Mouse (Mus musculus) midbrain, embryonic 16.5 days (tissue): ENCODE measurements around the gene Alg11. TPM values are rescaled to one million over a fixed set of nuclear protein-coding genes. Genes with fewer than 3 reads are reported as not detected.

ENCODE experiments used
- ATAC-seq: fragments of 200-750 bp; cut with Nextera tagmentation; 2 replicates; pipeline ENCODE4 v1.8.0; 2017; ENCODE audit warnings: moderate TSS enrichment
- H3K27ac ChIP-seq: fragments of 300-500 bp; sonication (generic); 2 replicates; pipeline ENCODE4 v1.5.1; 2014; ENCODE audit warnings: mild to moderate bottlenecking, low read length, mixed read lengths
- H3K27me3 ChIP-seq: fragments of 300-500 bp; sonication (generic); 2 replicates; pipeline ENCODE4 v1.6.1; 2014; ENCODE audit warnings: low read depth, low read length, mixed read lengths; ENCODE audit not compliant: control insufficient read depth, insufficient read depth
- H3K36me3 ChIP-seq: fragments of 300-500 bp; sonication (generic); 2 replicates; pipeline ENCODE4 v1.6.1; 2014; ENCODE audit warnings: mild to moderate bottlenecking, low read length, moderate library complexity, mixed read lengths; ENCODE audit not compliant: control insufficient read depth, insufficient read depth
- H3K4me1 ChIP-seq: fragments of 300-500 bp; sonication (generic); 2 replicates; pipeline ENCODE4 v1.6.1; 2014; ENCODE audit warnings: mild to moderate bottlenecking, low read length, mixed read lengths; ENCODE audit not compliant: control insufficient read depth, insufficient read depth
- H3K4me2 ChIP-seq: fragments of 300-500 bp; sonication (generic); 2 replicates; pipeline ENCODE4 v1.6.1; 2014; ENCODE audit warnings: mild to moderate bottlenecking, low read length, mixed read lengths
- H3K4me3 ChIP-seq: fragments of 300-500 bp; sonication (generic); 2 replicates; pipeline ENCODE4 v1.5.1; 2014; ENCODE audit warnings: low read depth, mild to moderate bottlenecking, low read length, moderate library complexity, mixed read lengths
- H3K9ac ChIP-seq: fragments of 300-500 bp; sonication (generic); 2 replicates; pipeline ENCODE4 v1.6.1; 2014; ENCODE audit warnings: low read depth, low read length, mixed read lengths
- H3K9me3 ChIP-seq: fragments of 300-500 bp; sonication (generic); replicated peaks from 2 replicates; pipeline ENCODE4 v1.6.1; 2014; ENCODE audit warnings: mild to moderate bottlenecking, low read length, mixed read lengths; ENCODE audit not compliant: control insufficient read depth, poor library complexity, severe bottlenecking
- WGBS: fragments of 180-500 bp; shearing (Covaris S2); extraction: QIAGEN DNeasy Blood & Tissue Kit; methylation state at CpG from one replicate; pipeline ENCODE4 v1.1.7; 2014; 5-methylcytosine and 5-hydroxymethylcytosine counted together
- polyA plus RNA-seq: library from polyadenylated mRNA; unstranded; fragments of >200 nt; fragmentation: Nextera tagmentation; extraction: Ambion mirVana; gene quantifications from 2 replicates; pipeline ENCODE4 v1.2.1, GENCODE M21; 2015

Alg11 gene
- polyA plus RNA-seq, 1 experiment from 2014 or later: 49.6 TPM

DNA sequence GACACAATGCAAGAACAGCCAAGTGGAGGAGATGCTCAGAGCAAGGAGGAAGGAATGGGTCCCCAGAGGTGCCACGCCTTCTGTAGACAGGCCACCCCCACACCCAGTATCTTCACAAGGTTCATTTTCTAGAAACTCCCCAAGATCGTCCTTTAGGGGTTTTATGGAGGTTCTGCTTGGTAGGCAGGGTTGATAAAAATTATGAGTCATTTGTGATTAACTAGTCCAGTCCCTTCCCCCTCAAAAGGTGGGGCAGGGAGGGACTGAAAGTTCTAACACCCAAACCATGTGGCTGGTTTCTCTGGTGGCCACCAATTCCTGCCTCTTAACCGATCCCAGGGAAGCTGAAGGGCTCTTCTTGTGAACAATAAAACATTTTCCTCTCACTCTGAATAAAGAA, 3.7 kb upstream of the Alg11 start:
- 78% methylated on average over 3 of the region's 3 CpGs for WGBS
- Histone ChIP-seq H3K9me3 (no peaks in the 10 kb centered on the region), H3K9ac (no peak overlapping the region), H3K4me3 (no peak overlapping the region), H3K27ac (no peak overlapping the region), H3K4me2 (no peak overlapping the region), H3K27me3 (0 out of 2 replicates have a peak, but pooled peaks cover 2% of the 10 kb centered on the region), H3K36me3 (no peaks in the 10 kb centered on the region), H3K4me1 (peaks cover 7% of the 10 kb centered on the region)
- no peak for ATAC-seq

DNA sequence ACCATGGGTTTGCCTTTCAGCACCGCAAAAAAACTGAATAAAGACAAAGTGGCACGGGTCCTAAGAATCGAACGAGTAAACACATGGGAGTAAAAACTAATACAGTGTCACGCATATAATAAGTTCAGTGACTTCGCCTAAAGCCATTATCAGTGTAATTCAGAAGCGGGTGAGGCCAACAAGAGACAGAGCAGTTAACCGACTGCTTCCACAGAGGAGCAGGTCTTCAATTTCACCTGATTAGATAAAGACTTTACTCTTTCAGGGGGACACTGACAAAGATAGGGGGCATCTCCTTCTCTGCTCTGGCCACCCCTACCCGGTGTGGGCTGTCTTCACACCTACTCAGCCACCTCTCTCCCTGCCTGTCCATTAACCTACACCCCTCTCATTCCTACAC, 2.2 kb upstream of the Alg11 start:
- Histone ChIP-seq H3K27ac (no peak overlapping the region), H3K4me2 (no peak overlapping the region), H3K9me3 (no peaks in the 10 kb centered on the region), H3K27me3 (0 out of 2 replicates have a peak, but pooled peaks cover 2% of the 10 kb centered on the region), H3K36me3 (no peaks in the 10 kb centered on the region), H3K4me1 (peaks cover 7% of the 10 kb centered on the region), H3K9ac (no peak overlapping the region), H3K4me3 (no peak overlapping the region)
- 83% methylated on average over 9 of the region's 9 CpGs for WGBS
- no peak for ATAC-seq

DNA sequence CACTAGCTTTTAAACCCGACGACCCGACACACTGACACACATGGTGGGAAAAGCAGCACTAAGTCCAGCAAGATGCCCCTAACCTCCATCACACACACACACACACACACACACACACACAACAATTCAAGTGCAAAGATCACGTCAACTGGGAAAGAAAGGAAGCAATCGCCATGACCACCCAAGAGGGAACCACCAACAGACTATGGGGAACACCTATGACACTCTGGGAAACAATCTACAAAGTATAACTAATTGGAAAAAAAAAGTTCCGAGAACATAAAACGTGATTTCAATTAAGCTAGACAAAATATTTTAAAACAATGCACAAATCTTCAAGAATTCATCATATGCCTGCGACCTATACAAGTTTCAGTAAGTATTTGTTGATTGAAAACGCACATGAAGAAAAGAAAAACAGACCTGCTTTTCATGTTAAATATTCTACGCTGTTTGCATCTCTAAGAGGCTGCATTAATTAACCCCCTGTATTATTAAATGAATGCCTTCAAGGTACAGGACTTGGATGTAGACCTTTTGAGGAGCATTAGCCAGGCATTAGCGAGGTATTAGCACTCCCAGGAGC, 1.3 kb upstream of the Alg11 start:
- peak overlapping the region; percentile 93 for H3K4me2 ChIP-seq
- H3K27me3 ChIP-seq: 0 out of 2 replicates have a peak, but pooled peaks cover 2% of the 10 kb centered on the region
- no peaks in the 10 kb centered on the region for H3K9me3 ChIP-seq
- H3K36me3 ChIP-seq: 0 out of 2 replicates have a peak, but pooled peaks cover 4% of the 10 kb centered on the region
- H3K27ac ChIP-seq: no peak overlapping the region
- peak overlapping the region; percentile 81 for H3K4me3 ChIP-seq
- peaks cover 7% of the 10 kb centered on the region for H3K4me1 ChIP-seq
- 36% methylated on average over 11 of the region's 11 CpGs for WGBS
- peak overlapping the region; percentile 80 for H3K9ac ChIP-seq
- no peak for ATAC-seq

DNA sequence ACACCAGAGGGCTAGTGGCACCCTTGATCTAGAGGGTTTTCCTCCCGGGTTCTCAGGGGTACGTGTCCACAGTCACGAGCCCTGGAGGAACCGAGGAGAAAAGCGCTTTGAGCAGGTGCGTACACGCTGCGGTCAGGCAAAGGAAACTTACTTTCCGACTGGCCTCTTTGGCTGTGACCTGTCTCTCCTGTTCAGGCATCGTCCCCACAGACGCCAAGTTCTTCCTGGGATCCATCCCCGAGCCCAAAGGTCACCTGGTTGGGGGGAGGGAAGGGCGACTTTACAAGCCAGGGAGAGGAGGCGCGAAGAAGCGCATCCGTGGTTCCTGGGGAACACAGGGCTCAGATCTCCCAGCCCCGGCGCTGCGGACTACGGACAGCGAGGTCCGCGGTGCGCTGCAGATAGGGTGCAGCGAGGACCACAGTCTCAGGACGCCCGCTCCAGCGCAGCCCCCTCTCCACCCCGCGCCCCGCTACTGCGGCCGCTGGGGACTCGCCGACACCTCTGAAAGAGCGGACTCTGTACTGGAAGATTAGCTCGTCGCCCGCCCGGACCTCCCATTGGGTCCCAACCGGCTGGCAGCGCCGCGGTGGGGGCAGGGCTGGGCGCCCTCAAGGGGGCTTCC, 588 bp upstream of the Alg11 start, which contains the start of gene Atp7b:
Atp7b (minus strand) TSS at position 485 of the 625 bp plus-strand sequence.
- ATAC-seq: peak; percentile 95
- WGBS: under 1% methylated on average over 44 of the region's 46 CpGs
- Histone ChIP-seq H3K9me3 (no peaks in the 10 kb centered on the region), H3K4me1 (peaks cover 7% of the 10 kb centered on the region), H3K4me3 (peak within 1 kb of the TSS; percentile 81), H3K9ac (peak within 1 kb of the TSS; percentile 80), H3K4me2 (peak within 1 kb of the TSS; percentile 93), H3K27ac (peak within 1 kb of the TSS; percentile 58; the same call in 1 of the 2 replicates), H3K36me3 (peaks cover 5% of the 10 kb centered on the region; the same call in 1 of the 2 replicates), H3K27me3 (0 out of 2 replicates have a peak, but pooled peaks cover 2% of the 10 kb centered on the region)

DNA sequence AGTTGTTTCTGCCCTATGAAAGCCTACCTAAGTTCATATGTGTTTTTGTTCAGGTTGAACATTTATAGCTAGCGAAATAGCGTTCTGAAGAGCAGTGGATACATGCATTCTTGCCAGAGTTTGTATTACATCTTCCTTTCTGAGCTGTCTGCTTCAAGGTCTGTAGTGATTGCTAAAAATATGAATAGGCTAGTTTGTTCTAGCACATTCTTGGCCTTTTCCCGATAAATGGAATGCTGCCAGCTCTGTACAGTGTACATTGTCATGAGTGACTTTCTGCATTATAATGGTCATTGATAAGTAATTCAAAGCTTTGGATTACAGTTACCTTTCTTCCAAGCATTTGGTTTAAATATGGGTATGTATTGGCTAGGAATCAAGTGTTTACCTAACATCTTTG, 605 bp downstream of the Alg11 start:
- ATAC-seq: no peak
- Histone ChIP-seq H3K9me3 (no peaks in the 10 kb centered on the region), H3K4me2 (peak overlapping the region; percentile 93), H3K27me3 (0 out of 2 replicates have a peak, but pooled peaks cover 2% of the 10 kb centered on the region), H3K36me3 (peaks cover 17% of the 10 kb centered on the region), H3K27ac (no peak overlapping the region), H3K9ac (peak overlapping the region; percentile 32; the same call in 1 of the 2 replicates), H3K4me3 (peak overlapping the region; percentile 81), H3K4me1 (peaks cover 7% of the 10 kb centered on the region)
- 6% methylated on average over 3 of the region's 3 CpGs for WGBS

DNA sequence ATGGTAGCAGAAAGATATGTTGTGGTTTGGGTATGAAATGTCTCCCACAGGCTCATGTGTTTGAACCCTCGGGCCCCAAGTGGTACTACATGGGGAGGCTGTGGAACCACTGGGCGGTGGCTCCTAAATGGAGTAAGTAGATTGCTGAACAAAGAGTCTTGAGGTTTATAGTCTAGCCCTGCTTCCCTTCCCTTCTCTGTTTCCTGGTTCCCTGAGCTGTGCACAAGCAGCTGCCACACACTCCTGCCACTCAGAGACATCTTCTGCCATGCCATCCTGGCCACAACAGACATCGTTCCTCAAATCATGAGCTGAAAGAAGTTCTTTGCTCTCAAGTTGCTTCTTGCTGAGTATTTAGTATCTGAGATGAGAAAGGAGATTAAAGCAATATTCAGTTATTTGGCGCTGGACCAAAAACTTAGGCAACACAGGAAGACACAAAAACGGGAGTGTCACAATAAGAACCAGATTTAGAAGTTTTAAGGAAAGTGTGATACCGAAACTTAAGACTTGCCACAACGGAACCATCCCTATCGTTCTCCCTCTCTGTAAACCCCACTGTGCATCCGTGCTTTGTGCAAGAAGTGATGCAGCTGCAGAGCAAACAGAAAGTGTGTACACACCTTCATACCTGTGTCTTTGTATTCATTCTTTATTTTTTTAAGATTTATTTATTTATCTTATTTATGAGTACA, 18.9 kb downstream of the Alg11 start:
- ATAC-seq: no peak
- Histone ChIP-seq H3K27me3 (no peaks in the 10 kb centered on the region), H3K4me3 (no peak overlapping the region), H3K4me1 (no peaks in the 10 kb centered on the region), H3K27ac (no peak overlapping the region), H3K4me2 (no peak overlapping the region), H3K36me3 (no peaks in the 10 kb centered on the region), H3K9ac (no peak overlapping the region), H3K9me3 (no peaks in the 10 kb centered on the region)
- WGBS: 86% methylated on average over 9 of the region's 9 CpGs

DNA sequence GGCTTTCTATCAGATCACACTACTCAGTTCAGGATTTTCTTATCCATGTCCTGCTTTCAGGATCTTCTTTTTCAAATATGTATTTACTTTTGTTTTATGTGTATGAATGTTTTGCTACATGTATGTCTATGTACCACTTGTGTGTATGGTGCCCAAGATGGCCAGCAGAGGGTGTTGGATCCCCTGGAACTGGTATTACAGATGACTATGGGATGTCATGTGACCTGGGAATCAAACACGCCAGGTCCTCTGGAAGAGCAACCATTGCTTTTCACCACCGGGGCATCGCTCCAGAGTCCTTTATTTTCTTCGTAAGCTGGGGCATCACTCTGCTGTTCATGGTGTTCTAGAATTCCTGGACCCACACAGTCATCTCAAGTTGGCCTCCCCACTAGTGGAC, 28.7 kb downstream of the Alg11 start:
- Histone ChIP-seq H3K9ac (no peak overlapping the region), H3K4me3 (no peak overlapping the region), H3K36me3 (no peaks in the 10 kb centered on the region), H3K9me3 (no peaks in the 10 kb centered on the region), H3K27ac (no peak overlapping the region), H3K4me1 (no peaks in the 10 kb centered on the region), H3K27me3 (no peaks in the 10 kb centered on the region), H3K4me2 (no peak overlapping the region)
- 89% methylated on average over 4 of the region's 4 CpGs for WGBS
- ATAC-seq: no peak

DNA sequence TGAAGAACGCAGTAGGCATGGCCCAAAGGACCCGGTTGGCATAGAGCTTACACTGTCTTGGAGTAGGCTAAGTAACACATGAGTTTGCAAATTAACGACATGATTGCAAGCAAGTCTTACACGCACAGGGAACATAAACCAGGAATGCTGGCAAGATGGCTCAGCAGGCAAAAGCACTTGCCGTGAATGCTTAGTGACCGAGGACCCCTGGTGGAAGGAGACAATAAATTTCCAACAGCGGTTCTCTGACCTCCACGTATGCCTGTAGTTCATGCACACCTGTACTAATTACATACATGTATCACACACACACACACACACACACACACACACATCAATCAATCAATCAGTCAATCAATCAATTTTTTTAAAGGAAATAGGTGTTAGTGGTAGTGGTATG, 31.0 kb downstream of the Alg11 start:
- no peaks in the 10 kb centered on the region for H3K27me3 ChIP-seq
- no peak overlapping the region for H3K9ac ChIP-seq
- no peaks in the 10 kb centered on the region for H3K9me3 ChIP-seq
- no peak overlapping the region for H3K4me3 ChIP-seq
- no peaks in the 10 kb centered on the region for H3K36me3 ChIP-seq
- no peak overlapping the region for H3K4me2 ChIP-seq
- no peaks in the 10 kb centered on the region for H3K4me1 ChIP-seq
- ATAC-seq: no peak
- no peak overlapping the region for H3K27ac ChIP-seq
- WGBS: 59% methylated on average over 8 of the region's 8 CpGs

DNA sequence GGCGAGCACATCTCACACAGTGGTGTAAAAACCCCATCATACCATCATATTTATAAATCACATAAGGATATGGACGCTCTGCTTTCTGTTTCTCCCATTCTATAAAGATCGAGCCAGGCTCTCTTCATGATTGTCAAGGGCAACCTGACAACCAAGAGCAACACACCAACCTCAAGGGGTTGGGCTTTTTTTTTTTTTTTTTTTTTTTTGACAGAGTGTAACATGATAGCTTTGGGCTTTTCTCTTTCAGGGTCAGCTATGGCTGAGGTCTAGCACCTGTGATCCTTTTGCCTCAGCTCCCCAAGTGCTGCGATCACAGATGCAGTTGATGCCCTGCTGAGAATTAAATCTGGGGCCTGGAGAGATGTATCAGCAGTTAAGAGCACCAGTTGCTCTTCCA, 46.5 kb downstream of the Alg11 start:
- H3K27me3 ChIP-seq: no peaks in the 10 kb centered on the region
- H3K9me3 ChIP-seq: no peaks in the 10 kb centered on the region
- no peaks in the 10 kb centered on the region for H3K4me1 ChIP-seq
- no peak overlapping the region for H3K27ac ChIP-seq
- 72% methylated on average over 4 of the region's 4 CpGs for WGBS
- no peak for ATAC-seq
- no peak overlapping the region for H3K4me2 ChIP-seq
- no peak overlapping the region for H3K4me3 ChIP-seq
- H3K36me3 ChIP-seq: no peaks in the 10 kb centered on the region
- no peak overlapping the region for H3K9ac ChIP-seq
